Mouse (Mus musculus): ENCODE data around the gene Zbtb5. TPM values are rescaled to one million over a fixed set of nuclear protein-coding genes. Genes with fewer than 3 reads are reported as not detected.

Gene Zbtb5
- total RNA-seq, 2 experiments from 2014 or later, result 9.3 to 10.1 TPM

DNA sequence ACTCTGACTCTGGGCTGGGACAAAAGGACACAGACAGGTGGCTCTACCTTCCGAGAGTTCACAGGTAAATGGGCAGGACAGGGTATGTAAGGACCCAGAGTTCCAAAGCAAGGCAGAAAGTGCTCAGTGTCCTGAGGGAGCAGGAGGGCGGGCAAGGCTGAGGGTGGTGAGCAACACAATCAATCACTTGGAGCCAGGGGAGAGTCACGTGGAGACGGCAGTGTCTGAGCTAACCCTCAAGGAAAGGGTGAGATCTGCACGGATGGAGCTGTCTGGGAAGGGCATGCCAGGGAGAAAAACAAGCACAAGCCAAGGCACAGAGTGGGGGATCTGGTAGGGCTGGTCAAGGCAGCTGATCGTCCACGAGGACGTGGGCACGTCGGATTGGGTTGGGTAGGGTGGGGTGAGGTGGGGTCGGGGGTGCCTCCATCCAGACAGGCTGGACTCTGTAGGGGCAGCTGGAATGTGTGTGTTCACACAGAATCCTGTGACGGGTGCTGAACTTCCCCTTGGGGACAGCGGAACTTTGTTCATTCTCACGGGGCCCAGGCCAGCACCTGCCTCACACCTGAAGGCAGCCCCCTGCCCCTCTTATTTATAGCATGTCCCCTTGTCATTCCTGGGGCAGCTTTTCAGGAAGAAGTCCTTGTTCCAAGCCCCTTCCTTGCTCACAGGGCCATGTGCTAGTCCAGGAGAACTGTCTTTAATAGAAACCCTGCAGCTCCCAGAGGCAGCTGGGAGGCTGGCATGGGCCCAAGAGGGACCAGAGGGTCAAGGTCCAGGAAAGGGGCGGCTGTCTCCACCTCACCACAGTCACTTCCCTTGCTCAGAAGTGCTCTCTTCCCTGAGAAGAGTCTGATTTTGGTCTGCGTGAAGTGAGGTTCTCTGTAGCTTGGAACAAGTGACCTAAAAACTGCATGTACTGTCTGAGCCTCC, 22.7 kb upstream of the Zbtb5 start:
- no peak for TF ChIP-seq CTCF (conservative IDR thresholded peaks at IDR 0.05)
- Histone ChIP-seq H3K27ac (no peak overlapping the region), H3K4me3 (no peak overlapping the region)
- no peak for DNase-seq (ENCODE audit: low spot score in 2 of 2)

DNA sequence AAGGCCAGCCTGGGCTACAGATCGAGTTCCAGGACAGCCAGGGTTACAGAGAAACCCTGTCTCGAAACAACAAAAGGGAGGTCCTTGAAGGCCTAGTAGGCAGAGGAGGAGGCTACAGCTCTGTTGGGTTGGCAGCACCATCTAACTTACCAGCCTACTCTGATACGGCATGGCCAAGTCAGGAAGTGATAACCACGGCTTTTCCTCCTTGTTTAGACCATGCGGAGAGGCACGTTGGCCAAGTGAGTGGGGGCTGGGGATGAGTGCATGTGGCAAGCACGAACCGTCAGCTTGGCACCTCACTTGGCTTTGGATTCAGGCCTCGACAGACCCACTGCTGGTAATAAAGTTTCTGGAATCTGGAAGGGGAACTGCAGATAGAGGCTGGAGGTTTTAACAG, 20.4 kb upstream of the Zbtb5 start:
- no peak for TF ChIP-seq CTCF (conservative IDR thresholded peaks at IDR 0.05)
- Histone ChIP-seq H3K4me3 (no peak overlapping the region), H3K27ac (no peak overlapping the region)
- DNase-seq (ENCODE audit: low spot score in 2 of 2), result no peak

- no peak overlapping the region for H3K27ac ChIP-seq
- no peak overlapping the region for H3K4me3 ChIP-seq
- no peak for TF ChIP-seq CTCF (conservative IDR thresholded peaks at IDR 0.05)
- no peak for DNase-seq (ENCODE audit: low spot score in 2 of 2)
These were observed 14.2 kb upstream of the Zbtb5 start for GRCm38 (mm10) chr4:45026459-45026858.

DNA sequence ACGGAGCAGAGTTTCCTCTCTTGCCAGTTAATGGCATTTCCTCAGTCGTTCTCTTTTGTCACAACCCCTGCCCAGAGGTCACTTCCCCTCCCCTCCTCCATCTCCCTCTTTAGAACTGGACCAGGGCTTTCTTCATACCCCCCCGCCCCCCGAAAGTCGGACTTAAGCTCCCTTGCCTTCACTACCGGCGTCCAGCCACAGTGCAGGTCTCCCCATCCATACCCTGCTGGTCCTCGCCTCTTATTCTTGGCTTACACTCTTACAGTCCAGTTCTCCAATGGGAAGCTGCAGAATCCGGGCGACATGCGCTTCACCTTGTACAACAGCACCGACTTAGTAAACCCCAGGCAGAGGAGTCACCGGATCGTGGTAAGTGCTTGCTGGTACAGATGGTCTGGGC, 6.8 kb upstream of the Zbtb5 start:
- DNase-seq (ENCODE audit: low spot score in 2 of 2), result no peak
- H3K27ac ChIP-seq, result peak overlapping the region; percentile 68; the same call in 1 of the 2 replicates
- no peak for TF ChIP-seq CTCF (conservative IDR thresholded peaks at IDR 0.05)
- H3K4me3 ChIP-seq, result peak overlapping the region; percentile 79

DNA sequence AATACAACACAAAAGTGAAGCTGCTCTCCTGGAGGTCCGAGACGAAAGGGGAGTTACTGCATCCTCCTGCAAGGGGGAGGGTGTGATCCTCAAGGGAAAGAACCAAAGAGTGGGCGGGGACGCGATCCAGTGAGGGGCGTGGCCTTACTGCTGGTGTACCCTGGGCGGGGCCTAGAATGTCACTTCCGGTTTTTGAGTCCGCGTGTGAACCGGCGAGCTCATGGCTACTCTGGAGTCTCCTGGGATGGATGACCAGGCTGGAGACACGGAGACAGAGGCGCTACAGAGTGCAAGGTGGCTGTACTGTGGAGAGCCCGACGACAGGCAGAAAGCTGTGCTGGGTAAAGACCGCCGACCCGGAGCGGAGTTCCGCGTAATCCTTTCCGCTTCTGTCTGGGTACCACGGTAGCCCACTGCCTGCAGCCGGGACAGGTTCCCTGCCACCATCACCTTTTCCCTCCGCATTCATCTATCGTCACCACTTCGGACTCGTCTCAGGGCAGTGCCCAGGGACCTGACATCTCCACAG, 6.3 kb upstream of the Zbtb5 start, which contains the start of gene Polr1e:
Gene Polr1e (plus strand): TSS at position 132 of the 529 bp plus-strand sequence.
- TF ChIP-seq CTCF (conservative IDR thresholded peaks at IDR 0.05), result no peak
- Histone ChIP-seq H3K27ac (peak within 1 kb of the TSS; percentile 68), H3K4me3 (peak within 1 kb of the TSS; percentile 79)
- peak; percentile 85 to 86 for DNase-seq (ENCODE audit: low spot score in 2 of 2)

- Histone ChIP-seq H3K4me3 (no peak overlapping the region), H3K27ac (no peak overlapping the region)
- peak; percentile 91 for TF ChIP-seq CTCF (conservative IDR thresholded peaks at IDR 0.05)
- peak; percentile 51 to 74 for DNase-seq (ENCODE audit: low spot score in 2 of 2)
These were observed 3.4 kb upstream of the Zbtb5 start for GRCm38 (mm10) chr4:45015615-45016014.

DNA sequence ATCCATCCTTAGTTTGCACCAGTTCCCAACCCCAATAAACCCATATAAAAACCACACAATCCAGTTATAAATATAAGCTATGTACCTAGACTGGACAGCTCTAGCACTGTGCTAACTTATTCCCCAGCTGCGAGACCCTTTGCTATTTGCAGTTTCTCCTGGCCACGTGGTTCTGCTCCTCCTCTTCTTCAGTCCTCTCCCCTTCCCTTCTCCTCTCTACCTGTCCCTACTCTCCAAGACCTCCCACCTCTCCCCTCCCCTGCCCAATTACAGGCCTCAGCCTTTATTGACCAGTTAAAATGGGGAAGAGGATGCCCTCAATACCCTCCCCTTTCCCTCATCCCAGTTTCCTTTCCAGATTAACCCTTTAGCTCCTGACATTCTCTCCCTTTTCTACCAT, 1.3 kb upstream of the Zbtb5 start:
- no peak for DNase-seq (ENCODE audit: low spot score in 2 of 2)
- no peak for TF ChIP-seq CTCF (conservative IDR thresholded peaks at IDR 0.05)
- Histone ChIP-seq H3K27ac (peak overlapping the region; percentile 90; the same call in 1 of the 2 replicates), H3K4me3 (peak overlapping the region; percentile 97)

- H3K4me3 ChIP-seq, result peak overlapping the region; percentile 97
- no peak for TF ChIP-seq CTCF (conservative IDR thresholded peaks at IDR 0.05)
- DNase-seq (ENCODE audit: low spot score in 2 of 2), result no peak
These were observed 819 bp upstream of the Zbtb5 start for GRCm38 (mm10) chr4:45013031-45013431.

GRCm38 (mm10) chr4:45011581-45012104, 569 bp downstream of the Zbtb5 start:
- no peak for TF ChIP-seq CTCF (conservative IDR thresholded peaks at IDR 0.05)
- Histone ChIP-seq H3K27ac (peak overlapping the region; percentile 94), H3K4me3 (peak overlapping the region; percentile 68)
- DNase-seq (ENCODE audit: low spot score in 2 of 2), result peak; percentile 40

More at GRCm38 (mm10) chr4:45013031-45013431, 819 bp upstream of the Zbtb5 start:
- H3K27ac ChIP-seq, result peak overlapping the region; percentile 90

- Histone ChIP-seq H3K4me3 (peak overlapping the region; percentile 68), H3K27ac (peak overlapping the region; percentile 94)
- no peak for DNase-seq (ENCODE audit: low spot score in 2 of 2)
- no peak for TF ChIP-seq CTCF (conservative IDR thresholded peaks at IDR 0.05)
These were observed 1.3 kb downstream of the Zbtb5 start for GRCm38 (mm10) chr4:45010806-45011415.

DNA sequence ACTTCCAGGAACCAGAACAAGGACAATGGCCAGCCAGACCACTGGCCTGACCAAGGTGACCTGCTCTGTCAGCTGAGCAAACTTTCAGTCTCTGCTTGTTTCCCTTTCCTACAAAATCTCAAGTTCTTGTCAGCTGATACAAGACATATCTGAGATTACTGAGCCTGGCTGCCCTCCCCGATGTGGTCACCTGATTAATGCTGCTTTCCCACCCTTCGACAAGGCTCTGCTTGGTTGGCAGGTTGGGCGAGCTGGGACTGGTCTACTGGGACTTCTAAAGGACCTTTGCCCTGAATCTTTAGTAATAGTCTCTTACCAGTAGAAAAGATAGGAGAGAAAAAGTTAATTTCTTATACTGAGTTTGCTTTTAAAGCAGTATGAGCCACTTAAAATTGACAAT, 6.8 kb downstream of the Zbtb5 start:
- Histone ChIP-seq H3K4me3 (no peak overlapping the region), H3K27ac (no peak overlapping the region)
- no peak for DNase-seq (ENCODE audit: low spot score in 2 of 2)
- TF ChIP-seq CTCF (conservative IDR thresholded peaks at IDR 0.05), result no peak

GRCm38 (mm10) chr4:45000001-45000400, 12.2 kb downstream of the Zbtb5 start:
- DNase-seq (ENCODE audit: low spot score in 2 of 2), result no peak
- no peak overlapping the region for H3K27ac ChIP-seq
- TF ChIP-seq CTCF (conservative IDR thresholded peaks at IDR 0.05), result no peak
- H3K4me3 ChIP-seq, result no peak overlapping the region

DNA sequence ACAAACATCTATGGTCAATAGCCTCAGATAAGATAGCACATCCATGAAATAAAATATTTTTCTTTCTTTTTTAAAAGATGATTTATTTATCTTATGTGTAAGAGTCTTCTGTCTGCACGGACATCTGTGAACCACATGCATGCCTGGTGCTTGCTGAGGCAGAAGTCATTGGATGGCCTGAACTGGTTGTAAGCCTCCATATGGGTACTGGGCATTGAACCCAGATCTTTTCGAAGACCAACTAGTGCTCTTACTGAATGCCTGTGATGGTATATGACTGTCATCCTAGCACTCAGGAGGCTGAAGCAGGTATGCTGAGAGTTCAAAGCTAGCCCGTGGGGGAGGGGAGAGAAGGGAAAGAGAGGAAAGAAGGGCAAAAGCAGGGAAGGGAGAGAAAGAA, 14.1 kb downstream of the Zbtb5 start:
- Histone ChIP-seq H3K27ac (no peak overlapping the region), H3K4me3 (no peak overlapping the region)
- no peak for TF ChIP-seq CTCF (conservative IDR thresholded peaks at IDR 0.05)
- DNase-seq (ENCODE audit: low spot score in 2 of 2), result no peak
